Mouse (Mus musculus): ENCODE measurements around the gene Serpina11.

DNA sequence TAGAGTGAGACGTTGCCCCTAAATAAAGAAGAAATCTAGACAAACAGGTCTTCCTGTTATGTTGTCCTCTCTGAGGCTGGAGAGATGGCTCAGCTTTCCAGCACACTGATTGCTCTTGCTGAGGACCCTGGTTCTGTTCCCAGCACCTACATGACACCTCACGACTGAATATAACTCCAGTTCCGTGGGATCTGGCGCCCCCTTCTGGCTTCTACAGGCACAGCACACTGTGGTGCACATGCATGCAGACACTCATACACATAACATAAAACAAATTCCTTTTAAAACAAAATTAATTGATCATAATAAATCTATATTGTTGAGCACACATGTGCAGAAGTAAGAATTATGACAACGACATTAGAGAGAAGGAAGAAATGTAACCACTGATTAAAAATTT lies 14.9 kb upstream of the Serpina11 start:
- TF ChIP-seq CTCF (IDR thresholded peaks at IDR 0.05; ENCODE audit: borderline replicate concordance, insufficient read depth, low read length) (no peak), POLR2A (IDR thresholded peaks at IDR 0.05; ENCODE audit: low read depth, low read length) (no peak)

Measured in embryonic fibroblast, embryonic 13.5 days (primary cell).